Mouse (Mus musculus) c-Kit-positive CD71-positive TER-119-positive erythroid progenitor cells, embryonic 14.5 days (primary cell): Measurements from ENCODE around the gene Ddx60.

Source experiments
- DNase-seq: peaks from one replicate; pipeline ENCODE4 v3.0.0-alpha.2; 2013; ENCODE audit warnings: low spot score

Ddx60 gene

DNA sequence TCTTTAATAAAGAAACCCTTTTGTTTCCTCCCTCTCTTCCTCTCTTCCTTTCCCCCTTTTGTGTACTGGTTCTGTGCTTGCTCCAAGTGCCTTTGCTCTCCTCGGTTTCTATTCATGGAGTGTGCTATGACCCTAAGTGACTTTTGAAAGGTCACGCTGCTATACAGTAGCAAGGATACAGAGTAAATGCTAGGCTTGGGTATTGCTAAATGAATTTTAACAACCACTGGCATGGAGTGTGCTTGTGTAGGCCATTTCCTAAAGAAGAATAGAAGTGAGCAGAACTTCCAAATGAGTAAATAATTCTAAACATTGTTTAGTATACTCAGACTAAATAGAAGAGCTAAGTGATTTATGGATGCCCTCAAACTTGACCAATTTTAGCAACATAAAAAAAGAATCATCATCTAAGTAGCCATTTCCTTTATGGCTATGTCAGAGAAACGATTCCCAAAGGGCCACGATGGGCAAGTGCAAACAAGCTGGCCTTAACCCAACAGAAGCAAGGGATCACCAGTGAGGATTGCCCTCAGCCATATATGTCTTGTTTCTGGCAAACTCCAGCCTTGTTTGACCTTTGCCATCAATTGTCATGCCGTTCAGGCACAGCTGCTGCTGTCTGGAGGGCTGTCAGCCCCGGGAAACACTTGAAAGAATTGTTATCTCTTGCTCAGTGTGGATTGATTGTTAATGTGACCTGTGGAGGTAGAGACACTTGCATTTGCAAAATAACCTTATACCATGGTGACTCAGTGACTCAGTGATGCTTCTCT is 58.0 kb downstream of the Ddx60 start:
- no peak for DNase-seq

GRCm38 (mm10) chr8:61989464-61989863 is 61.6 kb downstream of the Ddx60 start:
- DNase-seq: no peak

- DNase-seq: no peak
These were observed 64.9 kb downstream of the Ddx60 start for GRCm38 (mm10) chr8:61992796-61993195.

DNA sequence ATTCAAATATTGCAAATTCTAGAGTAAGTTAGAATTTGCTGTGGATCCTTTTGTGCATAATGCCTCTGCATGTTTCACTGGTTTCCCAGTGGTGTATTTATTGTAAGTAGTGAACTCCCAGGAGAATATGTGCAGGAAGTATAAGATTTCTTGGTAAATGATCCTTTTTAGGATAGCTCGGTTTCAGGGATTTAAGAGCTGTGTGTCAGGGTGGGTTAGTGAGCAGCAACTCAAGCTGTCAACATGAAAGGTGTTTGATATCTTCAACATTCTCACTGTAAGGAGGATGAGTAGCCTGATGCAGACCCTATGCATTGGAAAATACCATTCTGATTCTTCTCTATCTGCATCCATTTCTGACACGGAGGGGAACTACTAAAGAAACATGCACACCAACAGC is 69.2 kb downstream of the Ddx60 start:
- DNase-seq: no peak

DNA sequence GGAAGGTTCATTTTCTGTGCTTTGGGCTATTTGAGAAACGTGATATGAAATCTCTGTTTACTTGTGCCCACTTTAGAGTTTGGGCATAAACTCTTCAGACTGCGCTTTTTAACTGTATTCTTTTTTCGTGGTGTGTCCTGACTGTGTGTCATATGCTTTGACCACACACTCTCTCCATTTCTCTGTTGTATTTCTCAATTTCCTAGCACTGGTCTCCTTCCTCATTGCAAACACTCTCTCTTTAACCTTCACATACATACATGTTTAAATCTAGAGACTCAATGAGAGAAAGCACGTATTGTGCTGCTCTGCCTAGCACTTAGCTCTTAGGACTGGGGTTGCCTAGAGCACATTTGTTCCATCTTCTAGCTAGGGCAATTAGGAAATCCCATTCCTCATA is 86.3 kb downstream of the Ddx60 start:
- DNase-seq: no peak

- no peak for DNase-seq
These were observed 86.7 kb downstream of the Ddx60 start for GRCm38 (mm10) chr8:62014582-62014981.

DNA sequence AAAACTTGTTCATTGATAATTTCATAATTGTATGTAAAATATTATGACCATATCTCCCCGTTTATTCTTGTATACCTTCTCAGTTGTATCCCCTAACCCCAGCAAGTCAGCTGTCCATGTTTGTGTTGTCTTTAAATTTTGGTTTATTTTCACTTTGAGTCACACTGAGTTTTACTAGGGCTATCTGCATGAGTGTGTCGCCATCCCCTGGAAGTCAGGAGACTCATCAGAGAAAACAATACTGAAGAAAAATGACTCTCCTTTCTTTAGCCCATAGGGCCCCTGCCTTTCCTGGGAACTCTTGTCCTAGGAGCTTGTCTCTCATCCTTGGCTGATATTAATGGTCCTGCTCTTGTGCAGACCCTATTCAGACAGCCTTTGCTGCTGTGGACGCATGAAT is 106.5 kb downstream of the Ddx60 start:
- DNase-seq: no peak

GRCm38 (mm10) chr8:62046809-62047208 is 118.9 kb downstream of the Ddx60 start:
- DNase-seq: no peak

GRCm38 (mm10) chr8:62060357-62060756 is 132.5 kb downstream of the Ddx60 start:
- no peak for DNase-seq

- DNase-seq: no peak
These were observed 140.4 kb downstream of the Ddx60 start for GRCm38 (mm10) chr8:62068305-62068704.

DNA sequence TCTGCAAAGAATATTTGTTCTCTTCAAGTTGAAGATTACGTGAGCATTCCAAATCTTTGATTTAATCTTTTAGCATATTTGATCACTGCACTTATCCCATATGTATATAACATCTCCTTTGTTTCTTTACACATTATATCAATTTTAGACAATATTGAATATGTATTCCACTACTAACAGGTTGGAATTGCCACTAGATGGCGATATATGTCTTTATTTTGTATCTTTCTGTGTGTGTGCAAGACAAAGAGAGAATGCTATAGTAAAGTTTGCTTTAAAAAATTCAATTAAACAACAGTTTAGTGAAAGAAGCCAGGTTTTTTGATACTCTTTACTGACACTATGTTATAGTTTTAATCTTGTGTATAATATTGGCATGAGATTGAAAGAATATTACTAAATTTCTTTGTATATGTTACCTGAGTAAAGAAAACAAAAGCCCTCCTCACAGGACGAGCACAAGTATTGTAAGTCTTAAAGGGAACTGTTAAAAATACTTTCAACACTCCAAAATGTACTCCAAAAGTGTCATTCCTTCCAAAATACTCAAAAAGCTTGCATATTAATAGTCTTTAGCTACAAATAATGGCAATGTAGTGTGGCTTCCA is 152.4 kb downstream of the Ddx60 start:
- DNase-seq: peak; percentile 15

DNA sequence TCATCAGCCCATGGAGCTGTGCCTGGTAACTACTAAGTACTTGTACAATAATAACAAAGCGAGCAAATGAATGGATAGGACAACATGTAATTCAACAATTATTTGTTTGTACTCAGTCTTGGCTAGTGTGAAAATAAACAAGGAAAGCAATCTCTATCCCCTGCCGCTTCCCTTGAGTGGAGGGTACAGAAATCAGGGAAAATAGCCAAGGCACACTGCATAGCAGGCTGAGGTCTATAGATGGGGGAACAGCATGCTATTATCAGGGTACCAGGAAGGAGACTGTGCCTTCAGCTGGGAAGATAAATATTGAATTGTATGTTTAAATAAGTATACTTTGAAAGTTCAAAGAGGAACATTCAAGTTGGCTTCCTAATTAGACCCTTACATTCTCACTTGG is 153.9 kb downstream of the Ddx60 start:
- DNase-seq: no peak
